Mouse (Mus musculus) mouse trophoblast stem cell (cell line): ENCODE data around the gene Baat.
"Not testable (repeated sequence)": the region's sequence is repeated elsewhere in the genome, so short reads cannot be mapped to it uniquely, and the experiment has no call there.

Experiments
- in situ Hi-C, 2 experiments: fragments of 300-500 bp; cut with MseI, MboI; formaldehyde crosslinking; loops; 2 replicates in 1 of 2; 3 replicates in 1 of 2; pipeline ENCODE4 v1.15.1; 2025

The Baat gene

GRCm38 (mm10) chr4:49485442-49485841 lies 20.9 kb downstream of the Baat start:
- in situ Hi-C loops: no loop called here

GRCm38 (mm10) chr4:49480896-49481295 lies 25.5 kb downstream of the Baat start:
- in situ Hi-C loops: no loop called here

- in situ Hi-C loops: no loop called here
Measured at GRCm38 (mm10) chr4:49480104-49480760, 26.1 kb downstream of the Baat start.

- in situ Hi-C loops: not testable (repeated sequence)
Measured at GRCm38 (mm10) chr4:49479035-49479434, 27.3 kb downstream of the Baat start.

DNA sequence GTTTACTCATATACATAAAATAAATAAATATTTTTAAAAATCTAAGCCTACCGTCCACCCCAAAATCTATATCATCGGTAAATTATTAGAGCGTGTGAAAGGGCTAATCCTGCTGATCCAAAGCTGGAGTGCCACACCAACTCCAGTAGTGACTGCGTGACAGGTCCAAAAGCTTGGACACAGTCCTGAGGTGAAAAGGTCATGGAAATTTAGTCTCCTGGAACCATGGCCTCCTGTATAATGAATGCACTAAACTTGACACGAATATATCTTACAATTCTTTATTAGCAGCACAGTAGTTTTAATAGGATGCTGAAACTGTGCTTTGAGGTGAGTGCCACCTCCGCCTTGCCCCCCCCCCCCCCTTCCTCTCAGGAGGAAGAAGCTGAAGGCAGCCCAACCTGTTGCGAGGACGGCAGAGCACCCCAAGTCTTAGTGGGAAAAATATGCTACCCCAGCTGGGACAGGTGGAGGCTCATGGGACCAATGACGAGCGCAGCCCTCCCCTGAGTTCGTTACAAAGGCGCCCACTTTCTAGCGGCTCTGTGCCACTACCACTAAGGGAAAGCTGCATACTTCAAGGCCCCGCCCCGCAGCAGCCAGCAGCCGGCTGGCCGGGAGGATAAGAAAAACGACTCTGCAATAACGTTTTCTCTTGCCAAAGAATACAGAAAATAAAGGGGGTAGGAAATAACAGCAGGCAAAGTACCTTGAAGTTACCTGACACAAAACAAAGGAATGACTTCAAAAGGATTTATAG lies 28.1 kb downstream of the Baat start:
- in situ Hi-C loops: no loop called here

DNA sequence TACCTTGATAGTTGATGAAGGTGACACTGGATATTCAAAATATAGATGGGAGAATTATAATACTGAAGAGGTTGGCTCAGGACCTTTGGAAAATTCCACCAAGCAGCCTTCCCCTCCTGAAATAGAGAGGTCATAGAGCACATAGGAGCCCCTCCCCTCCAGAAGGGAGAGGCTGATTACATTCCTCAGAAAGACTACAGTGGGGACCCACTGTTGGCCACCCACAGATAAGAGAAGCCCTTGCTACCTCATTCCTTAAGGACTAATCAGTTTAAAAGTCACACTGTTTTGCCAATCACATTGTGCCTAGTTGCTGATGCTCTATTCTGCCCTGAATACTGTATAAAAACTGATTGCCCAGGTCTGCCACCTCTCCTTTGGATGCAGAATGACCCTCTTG lies 31.8 kb downstream of the Baat start:
- in situ Hi-C loops: no loop called here

DNA sequence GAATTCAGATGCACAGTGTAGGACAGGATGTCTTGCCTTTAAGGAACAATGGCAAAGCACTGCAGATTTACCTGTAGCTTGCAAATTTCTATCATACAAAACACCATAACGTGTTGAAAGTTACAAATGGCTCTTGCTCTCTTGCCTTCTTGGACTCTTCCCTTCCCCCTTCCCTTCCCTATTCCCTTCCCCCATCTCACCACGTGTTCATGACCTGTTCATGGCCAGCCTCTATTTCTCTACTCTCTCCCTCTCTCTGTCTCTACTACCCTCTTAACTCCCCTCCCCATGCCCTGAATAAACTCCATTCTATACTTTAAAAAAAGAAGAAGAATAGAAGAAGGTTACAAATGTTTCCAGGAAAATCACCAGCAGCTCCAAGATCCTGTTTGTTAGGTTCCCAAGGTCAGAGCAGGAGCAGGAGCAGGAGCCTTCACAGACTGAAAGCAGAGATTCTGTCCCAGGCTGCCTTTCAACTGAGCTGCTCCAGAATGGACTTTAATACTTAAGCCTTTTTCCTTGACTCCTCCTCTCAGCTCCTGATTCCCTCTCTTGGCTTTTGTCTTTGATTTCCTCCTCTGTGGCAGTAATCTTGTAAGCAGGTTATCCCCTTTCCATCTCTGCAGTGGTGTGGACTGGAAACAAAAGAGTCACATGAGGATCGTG lies 32.8 kb downstream of the Baat start, which contains the start of gene Acnat1:
Gene Acnat1, minus strand, starts transcription at position 478 of the 666 bp plus-strand sequence.
- in situ Hi-C loops: no loop called here

DNA sequence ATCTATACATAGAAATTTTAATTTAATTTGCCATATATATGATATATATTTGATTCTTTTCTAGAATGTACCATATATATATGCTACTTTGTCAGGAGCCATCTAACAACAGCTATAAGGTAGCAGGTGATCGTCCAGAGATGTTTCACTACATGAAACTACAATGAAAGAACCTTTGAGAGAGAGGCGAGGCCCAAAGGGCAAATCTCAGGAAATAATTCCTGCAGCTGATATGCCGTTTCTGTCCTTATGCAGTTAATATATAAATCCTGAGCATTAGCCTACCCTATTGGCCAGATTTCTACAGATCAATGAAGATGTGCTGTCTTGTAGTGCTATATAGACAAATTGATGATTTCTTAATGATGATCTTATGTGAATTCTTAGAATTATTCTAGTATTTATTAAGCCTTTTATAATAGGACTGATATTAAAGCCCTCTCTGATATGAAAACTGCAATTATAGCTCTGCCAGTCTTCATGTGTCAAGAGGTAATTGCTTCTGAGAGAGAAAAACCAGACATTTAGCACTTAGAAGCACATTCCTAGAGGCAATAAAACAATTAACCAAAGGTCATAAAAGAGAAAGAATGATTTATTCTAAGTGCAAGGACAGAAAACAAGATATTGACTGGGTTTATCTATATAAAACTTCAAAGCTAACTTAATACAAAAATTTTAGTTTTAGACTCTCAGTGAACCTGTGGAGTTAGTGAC lies 36.8 kb downstream of the Baat start:
- in situ Hi-C loops: no loop called here

- in situ Hi-C loops: no loop called here
Measured at GRCm38 (mm10) chr4:49467360-49467759, 39.0 kb downstream of the Baat start.

DNA sequence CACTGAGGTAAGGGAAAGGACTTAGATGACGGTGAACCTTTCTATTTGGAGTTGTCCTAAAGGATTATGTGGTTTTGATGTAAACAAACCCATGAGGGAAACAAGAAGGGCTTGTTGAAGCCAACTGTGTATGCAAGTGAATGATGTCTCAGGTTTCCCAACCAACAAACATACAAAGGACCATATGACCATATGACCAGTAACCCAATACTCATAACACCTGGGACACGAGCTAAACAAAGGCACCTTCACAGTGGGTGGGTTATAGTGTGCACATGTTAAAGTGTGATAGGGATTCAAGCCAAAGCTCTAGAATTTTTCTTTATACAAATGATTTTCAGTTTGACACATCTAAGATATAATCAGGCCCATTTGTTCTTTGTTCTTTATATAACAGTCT lies 50.2 kb downstream of the Baat start:
- in situ Hi-C loops: no loop called here

- in situ Hi-C loops: no loop called here
Measured at GRCm38 (mm10) chr4:49451848-49452551, 54.4 kb downstream of the Baat start.

GRCm38 (mm10) chr4:49451133-49451847 lies 55.1 kb downstream of the Baat start:
- in situ Hi-C loops: not testable (repeated sequence)
